Mouse (Mus musculus): ENCODE measurements at regions not wholly inside any gene's neighbourhood (a gene's known extent, or its start where the extent isn't known, plus 50 kb on each side); places are given as distances from the start of the nearest gene placed in this dataset.

DNA sequence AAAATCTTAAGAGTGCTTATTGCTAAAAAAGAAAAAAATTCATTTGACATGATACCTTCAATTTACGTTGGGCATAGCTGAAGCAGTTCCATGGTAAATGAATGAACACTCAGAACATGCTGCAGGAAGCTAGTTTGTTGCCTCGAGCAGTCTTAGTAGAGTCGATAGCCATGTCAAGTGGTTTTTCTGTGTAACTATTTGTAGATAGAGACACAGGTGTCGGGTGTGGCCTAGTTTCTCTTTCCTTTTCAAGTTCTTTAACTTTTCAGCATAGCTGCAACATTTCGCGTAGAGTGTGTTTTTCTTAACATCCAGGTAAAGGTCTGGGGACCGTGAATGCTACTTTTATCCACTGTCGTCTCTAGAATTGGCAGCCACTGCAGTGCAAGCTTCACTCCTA, 53.5 kb upstream of the Cand1 start:
- Histone ChIP-seq H3K4me3 (ENCODE audit: low read depth, low read length) (no peak overlapping the region), H3K4me1 (ENCODE audit: control insufficient read depth, insufficient read depth, insufficient read length, low read length) (no peaks in the 10 kb centered on the region), H3K27ac (ENCODE audit: insufficient read depth, low read depth, low read length) (no peak overlapping the region), H3K27me3 (ENCODE audit: control insufficient read depth, insufficient read depth, low read length) (no peaks in the 10 kb centered on the region), H3K36me3 (ENCODE audit: control insufficient read depth, insufficient read depth, low read length) (no peaks in the 10 kb centered on the region)
- WGBS = 72% methylated on average over 8 of the region's 8 CpGs
- no peak for TF ChIP-seq POLR2A (IDR thresholded peaks at IDR 0.05; ENCODE audit: low read depth, low read length)
- TF ChIP-seq CTCF (IDR thresholded peaks at IDR 0.05; ENCODE audit: extremely low read depth, insufficient read length, insufficient replicate concordance, low read depth, low read length) = no peak

Measured in small intestine, adult 2 months (tissue).